Mouse (Mus musculus): ENCODE measurements around the gene Sult5a1. TPM values are rescaled to one million over a fixed set of nuclear protein-coding genes. Genes with fewer than 3 reads are reported as not detected.

The Sult5a1 gene
- total RNA-seq (2023): not detected

GRCm38 (mm10) chr8:123157888-123158465, at the start of gene Sult5a1:
Gene Sult5a1, minus strand, starts transcription at chr8:123158315.

GRCm38 (mm10) chr8:123185566-123186409, 27.7 kb upstream of the Sult5a1 start, which contains the start of gene Dpep1:
Gene Dpep1, plus strand, starts transcription at chr8:123186242.

GRCm38 (mm10) chr8:123117127-123117731, 40.9 kb downstream of the Sult5a1 start, which contains the start of gene Cpne7:
Gene Cpne7, plus strand, starts transcription at chr8:123117374.

GRCm38 (mm10) chr8:123101735-123102685, 56.1 kb downstream of the Sult5a1 start, which contains the start of gene Rpl13:
Gene Rpl13, plus strand, starts transcription at chr8:123102350.

Other genes starting within 250 kb of the Sult5a1 start
- 100 to 1,000 TPM; 315 to 332 TPM for gene Ankrd11, start 116.0 kb downstream of the Sult5a1 start, total RNA-seq (2023)
- 10 to 100 TPM; 64.1 to 68.2 TPM for gene Spg7, start 95.4 kb downstream of the Sult5a1 start, total RNA-seq (2023)
- 1,000 to 10,000 TPM; 1,793 to 1,834 TPM for gene Rpl13, start 56.0 kb downstream of the Sult5a1 start, total RNA-seq (2023)
- gene Cpne7, start 40.9 kb downstream of the Sult5a1 start, total RNA-seq (2023): 1 to 10 TPM; 2.4 to 4.4 TPM
- not detected for gene Dpep1, start 27.9 kb upstream of the Sult5a1 start, total RNA-seq (2023)
- gene Chmp1a, start 54.4 kb upstream of the Sult5a1 start, total RNA-seq (2023): 10 to 100 TPM; 66.2 to 94.1 TPM
- gene Spata33, start 54.5 kb upstream of the Sult5a1 start, total RNA-seq (2023): not detected
- gene Cdk10, start 66.5 kb upstream of the Sult5a1 start, total RNA-seq (2023): 10 to 100 TPM; 56.3 to 72.4 TPM
- gene Spata2l, start 77.9 kb upstream of the Sult5a1 start, total RNA-seq (2023): 10 to 100 TPM; 10.6 to 14.3 TPM
- 10 to 100 TPM; 35.2 to 40.2 TPM for gene Zfp276, start 95.9 kb upstream of the Sult5a1 start, total RNA-seq (2023)
- gene Vps9d1, start 96.0 kb upstream of the Sult5a1 start, total RNA-seq (2023): 10 to 100 TPM; 31.2 to 33.0 TPM
- 1 to 10 TPM; 9.8 TPM for gene Fanca, start 160.3 kb upstream of the Sult5a1 start, total RNA-seq (2023)
- not detected for gene Spire2, start 174.4 kb upstream of the Sult5a1 start, total RNA-seq (2023)
- 100 to 1,000 TPM; 195 to 202 TPM for gene Tcf25, start 215.4 kb upstream of the Sult5a1 start, total RNA-seq (2023)
- gene Mc1r, start 248.8 kb upstream of the Sult5a1 start, total RNA-seq (2023): under 1 TPM; 0.58 to 0.86 TPM

Data from T-cell, adult 66 days (primary cell).